Mouse (Mus musculus) inflammation-experienced regulatory T-cells, adult 6 months (primary cell): ENCODE data around the gene Crtc2. TPM values are rescaled to one million over a fixed set of nuclear protein-coding genes. Genes with fewer than 3 reads are reported as not detected.
A peak's percentile ranks its signal among the peaks of the same experiment; 100 is the strongest.
"Not testable (repeated sequence)": the region's sequence is repeated elsewhere in the genome, so short reads cannot be mapped to it uniquely, and the experiment has no call there.

ENCODE experiments used
- ATAC-seq: one replicate; pipeline ENCODE4 v1.8.0; 2017
- polyA plus RNA-seq, 3 experiments: library from polyadenylated mRNA; unstranded; fragments of 100-300 nt; shearing (Covaris generic); gene quantifications; one replicate each; pipeline ENCODE4 v1.2.1; 2017

Gene Crtc2
- polyA plus RNA-seq, 3 experiments from 2014 or later, result 35.6 to 48.0 (median 37.0) TPM

DNA sequence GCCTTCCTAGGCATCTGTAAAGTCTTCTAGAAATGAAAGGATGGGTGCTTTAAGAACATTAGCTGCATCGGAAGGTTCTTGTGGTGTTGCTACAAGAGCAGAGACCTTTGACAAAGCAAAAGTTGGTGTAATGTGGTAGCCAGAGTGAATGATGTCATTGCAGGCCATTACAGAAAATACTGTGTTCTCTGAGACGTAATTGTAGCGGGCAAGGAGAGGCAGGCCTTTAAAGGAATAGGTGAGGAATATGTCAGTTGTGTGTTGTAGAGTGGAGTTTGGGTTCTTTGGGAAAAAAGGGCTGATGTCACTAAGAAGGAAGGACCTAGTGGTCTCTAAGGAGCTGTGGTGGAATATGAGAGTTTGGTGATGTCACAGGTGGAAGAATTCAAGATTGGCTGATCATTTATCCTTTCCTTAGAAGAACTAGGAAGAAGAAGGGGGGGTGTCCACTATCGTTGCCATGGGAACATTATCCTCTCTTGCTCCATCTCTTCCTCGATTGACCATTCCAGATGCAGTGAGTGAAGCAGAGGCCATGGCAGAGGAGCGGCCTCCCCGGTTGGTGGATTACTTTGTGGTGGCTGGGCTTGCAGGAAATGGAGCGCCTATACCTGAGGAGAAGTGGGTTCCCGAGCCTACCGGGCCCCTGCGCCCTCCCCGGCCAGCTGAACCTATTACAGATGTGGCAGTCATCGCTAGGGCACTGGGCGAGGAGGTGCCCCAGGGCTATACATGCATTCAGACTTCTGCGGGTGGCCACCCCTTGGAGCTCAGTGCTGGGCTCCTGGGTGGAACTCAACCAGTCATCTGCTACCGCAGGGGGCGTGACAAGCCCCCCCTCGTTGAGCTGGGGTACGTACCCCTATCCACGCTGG is 13.2 kb downstream of the Crtc2 start:
- ATAC-seq, result no peak

GRCm38 (mm10) chr3:90268190-90268589 is 14.2 kb downstream of the Crtc2 start:
- no peak for ATAC-seq

GRCm38 (mm10) chr3:90268971-90269370 is 15.0 kb downstream of the Crtc2 start:
- no peak for ATAC-seq

- no peak for ATAC-seq
Observed at GRCm38 (mm10) chr3:90270784-90271183, 16.8 kb downstream of the Crtc2 start.

- ATAC-seq, result no peak
Observed at GRCm38 (mm10) chr3:90272170-90272569, 18.2 kb downstream of the Crtc2 start.

GRCm38 (mm10) chr3:90273855-90274254 is 19.9 kb downstream of the Crtc2 start:
- no peak for ATAC-seq

DNA sequence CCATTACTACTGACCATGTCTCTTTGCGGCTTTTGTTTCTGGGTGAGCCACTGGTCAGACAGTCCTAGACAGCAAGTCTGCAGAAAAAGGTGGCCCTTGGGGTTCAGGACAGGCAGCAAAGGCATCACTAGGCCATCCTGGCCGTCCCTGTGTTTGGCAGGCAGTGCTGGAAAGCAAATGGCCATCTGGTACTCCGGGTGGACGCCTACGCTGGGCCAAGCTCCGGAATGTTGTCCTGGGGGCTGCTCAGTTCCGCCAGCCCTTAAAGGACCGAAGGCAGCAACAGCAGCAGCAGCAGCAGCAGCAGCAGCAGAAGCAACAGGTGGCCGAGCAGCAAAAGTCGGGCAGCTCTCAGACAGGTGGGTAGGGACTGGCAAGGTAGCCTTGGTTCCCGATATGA is 21.3 kb downstream of the Crtc2 start:
- no peak for ATAC-seq

GRCm38 (mm10) chr3:90276858-90277257 is 22.9 kb downstream of the Crtc2 start:
- ATAC-seq, result no peak

GRCm38 (mm10) chr3:90277793-90278192 is 23.8 kb downstream of the Crtc2 start:
- no peak for ATAC-seq

DNA sequence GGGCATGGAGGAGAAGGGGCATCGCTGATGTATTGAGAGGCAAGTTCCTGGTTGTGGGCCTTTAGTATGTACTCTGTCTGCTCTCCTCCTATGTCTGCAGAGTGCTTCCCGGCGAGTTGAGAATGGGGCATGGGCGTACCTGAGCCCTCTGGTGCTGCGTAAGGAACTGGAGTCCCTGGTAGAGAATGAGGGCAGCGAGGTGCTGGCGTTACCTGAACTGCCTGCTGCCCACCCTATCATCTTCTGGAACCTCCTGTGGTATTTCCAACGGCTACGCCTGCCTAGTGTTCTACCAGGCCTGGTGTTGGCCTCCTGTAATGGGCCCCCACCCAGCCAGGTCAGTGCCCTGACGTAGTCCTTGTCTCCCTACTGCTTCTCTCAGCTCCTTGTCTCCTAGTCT is 24.2 kb downstream of the Crtc2 start:
- no peak for ATAC-seq

DNA sequence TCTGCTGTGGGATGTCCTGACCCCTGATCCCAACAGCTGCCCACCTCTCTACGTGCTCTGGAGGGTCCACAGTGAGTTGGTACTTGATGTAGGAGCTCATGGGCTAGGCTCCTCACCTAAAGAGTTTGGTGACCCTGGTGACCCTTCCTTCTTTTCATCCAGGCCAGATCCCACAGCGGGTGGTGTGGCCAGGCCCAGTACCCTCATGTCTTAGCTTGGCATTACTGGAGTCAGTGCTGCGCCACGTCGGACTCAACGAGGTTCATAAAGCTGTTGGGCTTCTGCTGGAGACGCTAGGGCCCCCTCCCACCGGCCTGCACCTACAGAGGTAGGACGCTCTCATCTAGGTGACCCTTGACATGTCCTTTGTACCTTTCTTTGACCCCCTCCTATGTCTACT is 25.3 kb downstream of the Crtc2 start:
- no peak for ATAC-seq

GRCm38 (mm10) chr3:90279743-90280142 is 25.8 kb downstream of the Crtc2 start:
- ATAC-seq, result no peak

DNA sequence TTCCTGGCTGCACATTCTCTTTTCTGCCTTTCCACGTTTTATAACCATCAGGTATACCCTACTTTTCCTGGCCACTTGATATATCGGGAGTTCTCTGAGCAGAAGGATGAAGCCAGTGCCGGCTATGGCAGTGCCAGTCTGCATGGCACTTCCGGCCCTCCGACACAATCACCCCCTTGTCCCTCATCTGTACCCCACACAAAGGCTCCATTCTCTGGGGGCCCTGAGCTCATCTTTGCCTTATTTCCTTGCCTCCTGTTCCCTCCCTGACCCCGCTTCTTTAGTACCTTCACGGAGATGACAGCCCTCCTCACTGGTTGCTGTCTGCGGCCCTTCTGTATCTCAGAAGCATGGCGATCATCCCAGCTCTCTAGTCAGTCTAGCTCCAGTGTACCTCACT is 26.7 kb downstream of the Crtc2 start:
- ATAC-seq, result no peak

DNA sequence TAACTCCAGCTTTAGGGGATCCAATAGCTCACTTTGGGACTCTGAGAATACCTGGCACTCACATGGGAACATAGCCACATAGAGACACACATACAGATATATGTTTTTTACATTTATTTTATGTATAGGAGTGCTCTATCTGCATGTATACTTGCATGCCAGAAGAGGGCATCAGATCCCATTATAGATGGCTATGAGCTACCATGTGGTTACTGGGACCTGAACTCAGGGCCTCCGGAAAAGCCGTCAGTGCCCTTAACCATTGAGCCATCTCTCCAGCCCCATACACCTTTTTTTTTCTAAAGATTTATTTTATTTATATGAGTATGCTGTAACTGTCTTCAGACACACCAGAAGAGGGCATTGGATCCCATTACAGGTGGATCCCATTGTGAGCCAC is 30.2 kb downstream of the Crtc2 start:
- ATAC-seq, result no peak

- ATAC-seq, result not testable (repeated sequence)
Observed at GRCm38 (mm10) chr3:90289403-90289802, 35.4 kb downstream of the Crtc2 start.

DNA sequence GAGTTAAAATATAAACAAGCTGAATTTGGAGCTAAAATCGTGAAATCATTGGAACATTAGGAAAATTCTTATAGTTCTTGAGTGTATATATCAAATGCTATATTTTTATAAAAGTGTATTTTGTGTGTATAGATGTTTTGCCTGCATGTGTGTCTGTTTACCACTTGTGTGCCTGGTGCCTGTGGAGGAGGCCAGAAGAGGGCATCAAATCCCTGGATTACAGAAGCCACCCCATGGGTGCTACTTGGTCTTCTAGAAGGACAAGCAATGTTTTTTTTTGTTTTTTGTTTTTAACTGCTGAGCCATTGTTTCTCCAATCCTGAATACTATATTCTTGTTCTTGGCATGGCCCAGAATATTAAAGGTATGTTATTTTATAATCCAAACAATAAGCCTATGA is 36.6 kb downstream of the Crtc2 start:
- no peak for ATAC-seq

- ATAC-seq, result no peak
Observed at GRCm38 (mm10) chr3:90291982-90292344, 38.0 kb downstream of the Crtc2 start.

GRCm38 (mm10) chr3:90292345-90293275 is 38.6 kb downstream of the Crtc2 start, which contains the start of gene Gatad2b:
TSS of gene Gatad2b (plus strand) at chr3:90293178.
- ATAC-seq, result peak; percentile 99

DNA sequence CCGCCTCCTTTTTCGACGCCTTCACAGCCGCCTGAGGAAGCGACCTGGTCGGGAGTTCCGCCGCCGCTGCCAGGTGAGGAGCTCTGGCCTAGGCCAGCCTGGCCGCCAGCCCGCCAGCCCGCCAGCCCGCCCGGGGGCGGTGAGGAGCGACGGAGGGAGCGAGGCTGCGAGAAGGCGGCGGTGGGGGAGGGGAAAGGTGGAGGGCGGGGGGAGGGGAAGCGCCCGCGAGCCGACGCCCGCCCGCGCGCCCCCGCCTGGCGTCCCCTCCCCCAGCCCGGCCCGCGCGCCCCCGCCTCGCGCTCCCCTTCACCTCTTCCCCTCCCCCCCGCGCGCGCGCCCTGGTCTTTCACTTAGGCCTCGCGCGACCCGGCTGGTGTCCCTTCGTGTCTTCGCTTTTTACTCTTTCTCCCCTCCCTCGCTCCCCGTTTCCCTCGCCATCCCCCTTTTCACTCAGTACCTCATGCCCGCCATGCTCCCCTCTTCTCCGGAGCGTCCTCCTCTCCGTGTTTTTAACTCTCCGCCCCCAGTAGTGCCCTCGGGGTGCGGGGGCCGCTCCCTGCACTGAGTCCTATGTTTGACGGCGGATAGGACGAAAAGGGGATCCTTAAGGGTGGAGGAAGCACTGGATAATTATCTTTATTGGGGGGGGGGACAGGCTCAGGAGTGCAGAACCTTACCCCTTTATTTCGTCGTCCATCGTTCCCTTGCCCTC is 39.5 kb downstream of the Crtc2 start:
- ATAC-seq, result no peak

- ATAC-seq, result no peak
Observed at GRCm38 (mm10) chr3:90294064-90294440, 40.1 kb downstream of the Crtc2 start.

DNA sequence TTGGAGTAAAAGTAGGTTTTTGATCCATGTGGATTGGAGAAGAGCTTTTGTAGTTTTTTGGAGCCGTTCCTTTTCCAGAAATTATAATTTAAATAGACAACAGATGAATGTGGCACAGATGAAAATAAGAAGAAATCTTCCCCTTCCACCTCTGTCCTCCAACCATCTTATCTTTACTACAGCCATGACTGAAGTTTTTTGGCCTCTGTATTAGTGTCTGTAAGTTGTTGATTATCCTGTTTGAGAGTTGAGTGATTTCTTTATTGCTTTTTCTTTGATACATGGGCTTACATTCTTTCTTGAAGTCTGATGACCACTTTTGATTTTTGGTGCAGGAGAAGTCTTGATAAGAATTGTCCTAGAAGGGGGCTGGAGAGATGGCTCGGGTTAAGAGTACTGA is 40.7 kb downstream of the Crtc2 start:
- no peak for ATAC-seq

DNA sequence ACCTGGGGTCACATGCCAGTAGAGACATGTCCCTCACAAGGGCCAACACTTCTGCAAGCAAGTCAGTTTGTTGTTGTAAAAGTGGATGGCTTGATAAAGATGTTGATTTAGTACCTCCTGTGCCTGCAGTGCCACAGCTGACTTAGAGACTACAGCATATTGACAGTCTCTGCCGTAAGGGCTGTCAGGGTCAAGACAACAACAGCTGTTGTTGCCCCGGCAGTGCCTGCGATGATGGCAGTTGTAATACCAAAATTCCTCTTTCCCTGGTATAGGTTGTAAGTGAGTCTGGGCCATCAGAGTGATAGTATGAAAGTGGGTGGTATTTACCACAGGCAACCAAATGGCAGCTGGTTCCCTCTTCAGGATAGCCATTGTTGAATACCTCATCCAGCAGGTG is 51.8 kb downstream of the Crtc2 start:
- ATAC-seq, result no peak

GRCm38 (mm10) chr3:90309589-90309988 is 55.6 kb downstream of the Crtc2 start:
- peak; percentile 76 for ATAC-seq
